Mouse (Mus musculus): ENCODE data around the gene Hoxb2.

- TF ChIP-seq CTCF (IDR thresholded peaks at IDR 0.05; ENCODE audit: control insufficient read depth, insufficient read depth, insufficient read length), result no peak
- TF ChIP-seq USF1 (IDR thresholded peaks at IDR 0.05; ENCODE audit: low read depth), result no peak
- TF ChIP-seq CEBPB (IDR thresholded peaks at IDR 0.05; ENCODE audit: low read depth), result no peak
- TF ChIP-seq MAX (IDR thresholded peaks at IDR 0.05), result no peak
These were observed 24.5 kb downstream of the Hoxb2 start for GRCm38 (mm10) chr11:96374810-96375209.

All from C2C12 (cell line).